Mouse (Mus musculus): Measurements from ENCODE around the gene 4933430I17Rik. TPM values are rescaled to one million over a fixed set of nuclear protein-coding genes. Genes with fewer than 3 reads are reported as not detected.

Gene 4933430I17Rik
- not detected for polyA plus RNA-seq (2014; fragmentation: Illumina TruSeq; extraction: RNeasy Lipid Tissue Mini Kit (QIAGEN cat#74804); ENCODE audit: low read depth, low replicate concordance)

DNA sequence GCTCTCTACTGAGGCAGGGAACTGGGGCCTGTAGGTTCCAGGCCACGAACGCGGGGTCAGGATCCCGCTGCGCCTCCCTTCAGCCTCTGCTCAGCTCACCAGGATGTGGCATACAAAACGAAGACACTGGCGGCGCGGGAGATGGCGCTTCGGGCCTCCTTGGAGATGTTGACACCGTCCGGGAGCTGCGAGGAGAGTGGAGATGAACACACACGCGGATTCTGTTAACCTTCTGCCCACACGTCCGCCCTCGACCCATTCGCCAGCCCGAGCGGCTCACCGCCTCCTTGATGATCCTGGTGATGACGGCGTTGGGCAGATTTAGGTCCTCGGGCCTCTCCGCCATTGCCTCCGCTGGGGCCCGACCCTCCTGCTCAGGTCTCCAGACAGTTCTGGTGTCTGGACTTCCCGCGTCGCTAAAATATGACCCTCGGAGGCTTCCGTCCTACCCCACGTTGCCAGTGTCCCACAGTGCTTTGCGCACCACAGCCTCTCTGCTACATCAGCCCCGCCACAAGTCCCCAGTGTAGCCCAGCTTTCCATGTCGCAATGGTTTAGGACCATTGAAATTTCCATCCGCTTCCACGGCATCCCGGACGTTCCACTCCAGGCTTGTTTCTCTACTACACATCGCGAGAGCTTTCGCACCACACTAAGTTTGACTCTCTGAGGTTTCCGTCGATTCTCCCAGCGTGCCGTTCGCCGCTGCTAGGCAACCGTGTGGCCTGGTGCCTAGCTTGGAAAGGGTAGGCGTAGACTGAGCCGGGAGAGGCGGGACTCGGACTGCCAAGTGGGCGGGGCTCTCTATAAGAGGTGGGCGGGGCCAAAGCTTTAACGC is at the start of gene 4933430I17Rik, which contains the start of gene Pole3:
TSS of gene 4933430I17Rik (plus strand) at position 719 of the 838 bp plus-strand sequence.
TSS of gene Pole3 (minus strand) at position 418 of the 838 bp plus-strand sequence.

DNA sequence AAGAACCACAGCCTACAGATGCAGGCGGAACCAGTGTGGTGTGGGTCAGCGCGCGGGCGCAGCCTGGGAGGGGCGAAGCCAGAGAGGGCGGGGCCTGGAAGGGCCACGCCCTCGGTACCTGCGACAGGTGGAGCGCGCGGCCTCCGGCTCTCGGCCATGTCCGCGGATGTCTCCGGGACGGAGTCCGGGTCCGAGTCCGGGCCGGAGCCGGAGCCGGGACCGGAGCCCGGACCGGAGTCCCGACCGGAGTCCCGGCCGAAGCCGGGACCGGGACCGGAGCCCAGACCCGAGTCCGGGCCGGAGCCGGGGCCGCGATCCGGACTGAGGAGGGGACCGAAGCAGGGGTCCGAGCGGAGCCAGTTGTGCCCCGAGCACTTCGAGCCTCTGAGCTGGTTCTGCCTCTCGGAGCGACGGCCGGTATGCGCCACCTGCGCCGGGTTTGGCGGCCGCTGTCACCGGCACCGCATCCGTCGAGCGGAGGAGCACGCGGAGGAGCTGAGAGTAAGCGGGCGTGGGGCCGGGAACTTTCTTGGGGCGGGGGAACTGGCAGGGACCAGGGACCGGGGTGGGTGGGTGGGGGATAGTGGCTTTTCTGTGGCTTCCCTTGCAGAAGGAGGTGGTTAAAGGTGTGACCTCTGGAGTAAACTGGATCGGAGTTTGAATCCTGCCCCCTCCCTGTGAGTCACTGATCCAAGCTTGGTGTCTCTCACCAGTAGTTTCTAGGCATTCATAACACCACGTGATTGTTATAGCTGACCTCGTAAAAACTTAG is 45.0 kb upstream of the 4933430I17Rik start, which contains the start of gene Bspry:
TSS of gene Bspry (plus strand) at position 117 of the 772 bp plus-strand sequence.

DNA sequence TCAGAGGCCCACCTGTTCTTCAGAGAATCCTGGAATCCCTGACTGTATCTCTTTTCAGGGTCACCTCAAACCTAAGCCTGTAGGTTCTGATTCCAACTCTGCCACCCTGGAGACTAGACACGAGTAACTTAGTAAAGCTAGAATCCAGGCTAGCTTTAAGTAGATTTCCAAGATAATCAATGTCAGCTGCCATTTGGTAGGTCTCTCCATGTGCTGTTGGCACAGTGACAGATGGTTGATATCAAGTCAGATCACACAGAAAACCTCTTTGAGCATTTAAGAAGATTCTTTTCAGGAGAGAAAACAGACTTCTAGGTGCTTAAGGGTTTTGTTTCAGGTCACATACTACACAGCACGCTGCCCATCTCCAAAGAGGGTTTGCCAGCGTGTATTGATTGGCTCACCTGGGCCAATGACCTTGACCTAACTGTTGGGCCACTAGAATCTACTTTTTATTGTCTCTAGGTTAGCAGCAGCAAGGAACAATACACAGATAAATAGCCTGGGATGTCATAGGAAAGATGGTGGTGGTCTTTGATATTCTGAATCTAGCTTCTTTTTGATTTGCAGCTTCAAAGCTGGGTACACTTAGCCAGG is 21.7 kb upstream of the 4933430I17Rik start, which contains the start of gene Hdhd3:
TSS of gene Hdhd3 (minus strand) at position 94 of the 597 bp plus-strand sequence.

DNA sequence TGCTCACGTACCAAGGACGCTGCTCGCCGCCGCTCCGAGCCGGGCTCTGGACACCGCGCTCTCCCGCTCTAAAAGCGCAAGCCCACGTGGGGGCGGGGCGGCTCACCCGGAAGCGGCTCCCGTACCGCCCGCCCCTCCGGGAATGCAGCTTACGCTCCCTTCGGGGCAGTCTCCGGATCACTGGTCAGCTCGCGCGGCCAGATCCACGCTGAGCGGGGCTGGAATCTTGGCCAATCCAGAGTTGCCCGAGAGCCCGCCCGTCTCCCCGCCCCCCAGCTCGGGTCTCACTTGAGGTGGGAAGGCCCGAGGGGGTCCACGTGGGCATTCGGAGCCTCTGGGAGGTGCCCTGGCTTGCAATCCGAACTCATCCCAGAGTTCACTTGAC is 5.3 kb upstream of the 4933430I17Rik start, which contains the start of gene Alad:
TSS of gene Alad (minus strand) at position 70 of the 385 bp plus-strand sequence.

DNA sequence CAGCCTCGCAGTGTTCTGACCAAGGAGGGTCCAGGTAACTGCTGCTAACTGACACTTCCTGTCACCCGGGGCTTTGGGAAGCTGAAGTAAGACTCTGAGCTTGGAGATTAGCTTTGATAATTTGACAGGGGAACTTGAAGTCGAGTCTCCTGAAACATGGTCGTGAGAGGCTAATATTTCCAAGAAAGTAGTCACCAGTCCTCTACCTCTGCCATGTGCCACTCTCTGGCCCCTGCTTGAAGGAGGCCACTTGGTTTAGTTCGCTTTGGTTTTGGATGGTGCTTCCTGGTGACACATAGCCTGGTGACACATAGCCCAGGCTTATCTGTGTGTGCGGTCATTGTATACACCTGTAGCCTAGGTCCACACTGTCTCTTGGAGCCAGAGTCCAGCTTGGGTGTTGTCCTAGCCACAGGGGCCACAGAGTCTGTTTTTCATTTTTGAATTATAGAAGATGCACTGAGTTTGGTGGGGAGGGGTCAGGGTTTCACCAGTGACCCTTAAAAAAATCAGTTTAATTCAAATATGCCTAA is 34.7 kb downstream of the 4933430I17Rik start, which contains the start of gene Rgs3:
TSS of gene Rgs3 (plus strand) at position 51 of the 533 bp plus-strand sequence.

Other genes starting within 250 kb of the 4933430I17Rik start
- gene Fkbp15, start 164.8 kb upstream of the 4933430I17Rik start, polyA plus RNA-seq (2014; fragmentation: Illumina TruSeq; extraction: RNeasy Lipid Tissue Mini Kit (QIAGEN cat#74804); ENCODE audit: low read depth, low replicate concordance), result 18.9 TPM
- 232 TPM for gene Slc31a1, start 164.6 kb upstream of the 4933430I17Rik start, polyA plus RNA-seq (2014; fragmentation: Illumina TruSeq; extraction: RNeasy Lipid Tissue Mini Kit (QIAGEN cat#74804); ENCODE audit: low read depth, low replicate concordance)
- gene Cdc26, start 116.7 kb upstream of the 4933430I17Rik start, polyA plus RNA-seq (2014; fragmentation: Illumina TruSeq; extraction: RNeasy Lipid Tissue Mini Kit (QIAGEN cat#74804); ENCODE audit: low read depth, low replicate concordance), result 56.6 TPM
- gene Prpf4, start 116.6 kb upstream of the 4933430I17Rik start, polyA plus RNA-seq (2014; fragmentation: Illumina TruSeq; extraction: RNeasy Lipid Tissue Mini Kit (QIAGEN cat#74804); ENCODE audit: low read depth, low replicate concordance), result 10.6 TPM
- gene Rnf183, start 90.1 kb upstream of the 4933430I17Rik start, polyA plus RNA-seq (2014; fragmentation: Illumina TruSeq; extraction: RNeasy Lipid Tissue Mini Kit (QIAGEN cat#74804); ENCODE audit: low read depth, low replicate concordance), result 4.2 TPM
- 6.2 TPM for gene Wdr31, start 54.5 kb upstream of the 4933430I17Rik start, polyA plus RNA-seq (2014; fragmentation: Illumina TruSeq; extraction: RNeasy Lipid Tissue Mini Kit (QIAGEN cat#74804); ENCODE audit: low read depth, low replicate concordance)
- 3.4 TPM for gene Bspry, start 45.3 kb upstream of the 4933430I17Rik start, polyA plus RNA-seq (2014; fragmentation: Illumina TruSeq; extraction: RNeasy Lipid Tissue Mini Kit (QIAGEN cat#74804); ENCODE audit: low read depth, low replicate concordance)
- gene Hdhd3, start 21.9 kb upstream of the 4933430I17Rik start, polyA plus RNA-seq (2014; fragmentation: Illumina TruSeq; extraction: RNeasy Lipid Tissue Mini Kit (QIAGEN cat#74804); ENCODE audit: low read depth, low replicate concordance), result 0.40 TPM
- 0.93 TPM for gene Alad, start 5.5 kb upstream of the 4933430I17Rik start, polyA plus RNA-seq (2014; fragmentation: Illumina TruSeq; extraction: RNeasy Lipid Tissue Mini Kit (QIAGEN cat#74804); ENCODE audit: low read depth, low replicate concordance)
- gene Pole3, start 301 bp upstream of the 4933430I17Rik start, polyA plus RNA-seq (2014; fragmentation: Illumina TruSeq; extraction: RNeasy Lipid Tissue Mini Kit (QIAGEN cat#74804); ENCODE audit: low read depth, low replicate concordance), result 47.1 TPM
- 2.6 TPM for gene Rgs3, start 34.5 kb downstream of the 4933430I17Rik start, polyA plus RNA-seq (2014; fragmentation: Illumina TruSeq; extraction: RNeasy Lipid Tissue Mini Kit (QIAGEN cat#74804); ENCODE audit: low read depth, low replicate concordance)